Mouse (Mus musculus) embryonic fibroblast, embryonic 13.5 days (primary cell): ENCODE measurements around the gene Sphk2. TPM values are rescaled to one million over a fixed set of nuclear protein-coding genes. Genes with fewer than 3 reads are reported as not detected.
A peak's percentile ranks its signal among the peaks of the same experiment; 100 is the strongest.

ENCODE experiments used
- H3K27ac ChIP-seq: 2 replicates; pipeline ENCODE4 v1.5.1; 2012; ENCODE audit warnings: low read length, control low read depth, inconsistent platforms; ENCODE audit not compliant: insufficient read depth
- H3K4me1 ChIP-seq: 2 replicates; pipeline ENCODE4 v1.6.1; 2011; ENCODE audit warnings: low read length; ENCODE audit not compliant: control insufficient read depth, insufficient read depth
- H3K4me3 ChIP-seq: 2 replicates; pipeline ENCODE4 v1.5.1; 2011; ENCODE audit warnings: mild to moderate bottlenecking, control low read depth, low read length; ENCODE audit not compliant: insufficient read depth
- CTCF ChIP-seq: IDR thresholded peaks from 2 replicates; pipeline ENCODE4 v1.5.1; 2011; ENCODE audit warnings: mild to moderate bottlenecking, control low read depth, low read length, moderate library complexity, borderline replicate concordance; ENCODE audit not compliant: insufficient read depth
- POLR2A ChIP-seq: IDR thresholded peaks from 2 replicates; pipeline ENCODE4 v1.6.1; 2011; ENCODE audit warnings: low read depth, mild to moderate bottlenecking, control low read depth, low read length, moderate library complexity
- polyA plus RNA-seq: library from polyadenylated mRNA; stranded (reverse); fragments of >200 nt; gene quantifications from 2 replicates; pipeline ENCODE4 v1.2.4, GENCODE M21; 2011; ENCODE audit warnings: low read depth; ENCODE audit not compliant: missing spikeins, insufficient read length

The Sphk2 gene
- polyA plus RNA-seq, 1 experiment = 19.0 TPM

DNA sequence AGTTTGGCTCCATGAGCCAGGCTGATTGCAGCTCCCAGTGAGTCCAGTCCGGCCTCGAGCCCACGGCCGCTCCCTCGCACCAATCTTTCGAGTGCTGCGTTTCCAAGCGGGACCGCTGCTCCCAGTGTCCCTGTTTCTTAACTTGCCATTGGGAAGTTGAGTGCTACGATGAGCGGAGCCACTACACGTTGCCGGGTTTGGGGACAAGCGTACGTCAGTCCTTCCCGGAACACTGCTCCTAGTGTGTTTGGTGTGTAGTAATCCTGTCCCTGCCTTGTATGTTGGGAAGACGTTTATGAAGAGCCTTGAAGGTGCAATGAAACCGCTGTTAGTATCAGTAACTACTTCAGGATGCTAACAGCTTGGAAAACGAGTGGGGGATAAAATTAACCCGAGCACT is 529 bp upstream of the Sphk2 start:
- Histone ChIP-seq H3K27ac (peak overlapping the region; percentile 53), H3K4me3 (peak overlapping the region; percentile 90), H3K4me1 (peaks cover 3% of the 10 kb centered on the region; the same call in 1 of the 2 replicates)
- TF ChIP-seq CTCF (no peak), POLR2A (no peak)

DNA sequence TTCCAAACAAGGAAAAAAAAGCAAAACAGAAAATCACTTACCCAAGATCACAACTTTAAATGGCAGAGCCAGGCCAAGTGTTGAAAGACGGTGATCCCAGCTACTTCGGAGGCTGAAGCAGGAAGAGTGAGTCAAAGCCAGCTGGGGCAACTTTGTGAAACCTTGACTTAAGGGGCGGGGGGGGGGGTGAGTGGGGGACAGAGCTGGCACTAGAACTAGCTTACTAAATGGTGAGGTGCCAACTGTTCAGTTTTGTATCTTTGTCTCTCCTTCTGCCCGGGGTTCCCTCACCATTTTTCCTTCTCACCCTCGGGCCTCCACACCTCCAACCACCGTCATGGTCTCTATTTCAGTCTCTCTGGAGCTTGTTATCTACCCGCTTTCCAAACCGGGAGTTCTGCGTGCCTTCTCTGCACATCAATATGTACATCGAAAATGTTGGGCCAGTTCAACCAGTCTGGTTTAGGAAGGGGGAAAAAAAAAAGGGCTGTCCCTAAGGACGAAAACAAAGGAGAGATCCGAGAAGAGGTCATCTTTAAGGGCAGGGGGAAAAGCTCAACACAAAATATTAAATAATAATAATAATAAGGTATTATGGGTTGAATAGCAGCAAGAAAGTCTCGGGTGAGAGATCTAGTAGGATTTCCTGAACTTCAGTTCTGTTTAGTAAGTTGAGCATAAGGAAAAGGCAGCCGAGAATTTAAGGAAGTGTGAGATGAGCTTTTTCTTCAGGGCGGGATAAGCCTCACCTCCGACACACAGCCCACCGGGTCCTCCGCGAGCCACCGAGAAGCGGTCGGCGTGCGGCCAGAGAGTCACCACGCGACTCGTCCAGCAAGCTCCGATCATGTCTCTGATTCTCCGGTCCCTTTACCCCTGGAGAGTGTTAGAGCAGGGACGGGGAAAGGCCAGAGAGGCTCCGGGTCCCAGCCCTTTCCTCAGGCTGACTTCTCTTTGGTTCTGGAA is 567 bp downstream of the Sphk2 start:
- peak overlapping the region; percentile 84 for H3K27ac ChIP-seq
- H3K4me3 ChIP-seq = peak overlapping the region; percentile 96
- peaks cover 3% of the 10 kb centered on the region; the same call in 1 of the 2 replicates for H3K4me1 ChIP-seq
- TF ChIP-seq POLR2A = no peak
- TF ChIP-seq CTCF = no peak

DNA sequence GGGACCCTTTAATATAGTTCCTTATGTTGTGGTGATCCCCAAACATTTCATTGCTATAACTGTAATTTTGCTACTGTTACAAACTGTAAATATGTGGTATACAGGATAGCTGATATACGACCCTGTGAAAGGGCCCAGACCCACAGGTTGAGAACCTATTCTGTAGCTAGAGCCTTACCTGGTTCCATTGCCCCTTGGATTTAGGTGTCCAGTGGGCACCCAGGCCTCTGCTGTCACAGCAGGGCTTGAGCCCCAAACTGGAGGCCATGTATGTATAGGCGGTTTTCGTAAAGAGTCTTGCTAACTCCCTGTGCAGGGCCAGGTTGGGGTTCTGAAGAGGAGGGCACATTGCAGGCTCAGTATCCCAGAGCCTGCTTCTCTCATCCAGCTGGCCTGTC is 1.3 kb downstream of the Sphk2 start:
- peak overlapping the region; percentile 96 for H3K4me3 ChIP-seq
- TF ChIP-seq POLR2A = no peak
- no peak for TF ChIP-seq CTCF
- H3K27ac ChIP-seq = no peak overlapping the region
- H3K4me1 ChIP-seq = peaks cover 3% of the 10 kb centered on the region; the same call in 1 of the 2 replicates

- Histone ChIP-seq H3K4me3 (peak overlapping the region; percentile 10; the same call in 1 of the 2 replicates), H3K27ac (no peak overlapping the region), H3K4me1 (peaks cover 3% of the 10 kb centered on the region; the same call in 1 of the 2 replicates)
- no peak for TF ChIP-seq CTCF
- TF ChIP-seq POLR2A = no peak
These were observed 1.9 kb downstream of the Sphk2 start for GRCm38 (mm10) chr7:45715741-45716459.

DNA sequence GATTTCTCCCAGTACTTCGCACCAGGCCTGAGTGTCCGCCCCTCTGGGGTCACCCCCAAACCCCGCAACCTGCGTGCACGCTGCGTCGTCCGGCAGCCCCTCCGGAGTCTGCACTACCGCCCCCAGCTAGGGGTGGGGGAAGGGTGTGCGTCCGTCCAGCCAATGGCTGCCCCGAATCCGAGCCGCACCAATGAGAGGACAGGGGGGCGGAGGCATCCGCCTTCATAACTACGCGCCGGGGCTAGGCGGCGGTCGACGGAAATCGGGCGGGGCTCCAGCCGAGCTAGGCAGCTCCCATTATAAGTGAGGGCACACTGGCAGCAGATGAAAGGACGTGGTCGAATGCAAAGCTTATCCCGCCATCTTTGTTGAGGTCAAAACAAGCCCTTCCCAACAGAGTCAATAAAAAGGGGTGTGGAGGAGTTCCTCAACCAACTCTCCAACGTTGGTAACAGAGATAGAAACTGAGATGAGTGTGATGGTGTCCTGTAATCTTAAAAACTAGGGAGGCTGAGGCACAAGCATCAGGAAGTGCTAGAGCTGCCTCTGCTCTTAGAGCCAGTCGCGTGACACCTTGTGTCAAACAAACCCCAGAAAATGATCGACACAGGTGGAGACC is 2.6 kb downstream of the Sphk2 start, which contains the start of gene Rpl18:
Rpl18 (plus strand) TSS at position 368 of the 619 bp plus-strand sequence.
- Histone ChIP-seq H3K4me1 (peaks cover 3% of the 10 kb centered on the region; the same call in 1 of the 2 replicates), H3K27ac (no peak within 1 kb of the TSS), H3K4me3 (peak within 1 kb of the TSS; percentile 69)
- no peak for TF ChIP-seq CTCF
- TF ChIP-seq POLR2A = peak; percentile 76

DNA sequence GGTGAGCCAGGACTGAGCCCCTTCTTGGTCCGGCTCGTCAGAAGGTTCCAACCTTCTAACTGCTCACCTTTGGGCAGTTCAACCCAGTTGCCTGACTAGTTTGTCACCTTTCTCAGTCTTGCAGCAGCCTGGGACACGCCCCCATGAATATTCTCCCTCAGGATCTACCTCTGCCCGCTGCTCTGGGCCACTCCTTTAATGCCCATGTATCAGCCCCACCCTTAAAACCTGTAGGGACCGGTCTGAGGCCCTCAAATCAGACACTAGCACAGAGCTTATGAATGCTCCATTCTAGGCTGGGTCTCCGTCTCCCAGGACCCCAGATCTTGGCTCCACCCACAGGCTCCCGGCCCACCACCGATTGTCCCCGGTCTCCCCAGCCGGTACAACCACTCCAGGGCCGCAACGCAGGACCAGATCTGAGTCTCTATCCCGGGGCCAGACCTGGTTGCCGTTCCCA is 3.1 kb downstream of the Sphk2 start:
- H3K27ac ChIP-seq = no peak overlapping the region
- H3K4me1 ChIP-seq = peaks cover 3% of the 10 kb centered on the region; the same call in 1 of the 2 replicates

GRCm38 (mm10) chr7:45713881-45714520 is 3.8 kb downstream of the Sphk2 start:
- H3K27ac ChIP-seq = no peak overlapping the region
- peaks cover 3% of the 10 kb centered on the region; the same call in 1 of the 2 replicates for H3K4me1 ChIP-seq
- TF ChIP-seq POLR2A (no peak), CTCF (no peak)
- H3K4me3 ChIP-seq = peak overlapping the region; percentile 69

More for the DNA sequence above, 3.1 kb downstream of the Sphk2 start:
- peak overlapping the region; percentile 69 for H3K4me3 ChIP-seq
- no peak for TF ChIP-seq POLR2A
- no peak for TF ChIP-seq CTCF

DNA sequence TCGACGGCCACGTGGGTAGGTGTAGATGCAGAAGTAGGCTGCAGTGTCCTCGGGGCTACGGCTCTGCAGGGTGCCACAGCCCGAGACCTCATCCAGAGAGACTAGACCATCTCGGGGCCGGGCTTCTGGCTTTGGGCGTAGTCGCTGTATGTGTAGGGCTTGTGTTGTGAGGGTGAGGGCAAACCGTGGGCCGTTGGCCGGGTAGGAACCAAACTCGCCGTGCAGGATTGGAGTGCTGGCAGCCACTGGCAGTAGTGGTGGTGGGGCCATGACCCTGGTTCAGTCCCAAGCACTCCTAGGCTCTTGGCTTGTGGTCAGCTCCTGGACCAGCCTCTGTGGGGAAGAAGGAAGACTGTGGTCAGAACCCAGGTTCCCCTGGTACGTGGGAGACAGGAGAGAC is 4.4 kb downstream of the Sphk2 start:
- Histone ChIP-seq H3K4me1 (peaks cover 3% of the 10 kb centered on the region; the same call in 1 of the 2 replicates), H3K27ac (no peak overlapping the region), H3K4me3 (no peak overlapping the region)
- TF ChIP-seq CTCF = no peak
- TF ChIP-seq POLR2A = no peak; the same call in 1 of the 2 replicates
